Mouse (Mus musculus): Measurements from ENCODE around the gene Siae. TPM values are rescaled to one million over a fixed set of nuclear protein-coding genes. Genes with fewer than 3 reads are reported as not detected.

Gene Siae
- polyA plus RNA-seq, 1 experiment from 2014 or later: 9.0 TPM

DNA sequence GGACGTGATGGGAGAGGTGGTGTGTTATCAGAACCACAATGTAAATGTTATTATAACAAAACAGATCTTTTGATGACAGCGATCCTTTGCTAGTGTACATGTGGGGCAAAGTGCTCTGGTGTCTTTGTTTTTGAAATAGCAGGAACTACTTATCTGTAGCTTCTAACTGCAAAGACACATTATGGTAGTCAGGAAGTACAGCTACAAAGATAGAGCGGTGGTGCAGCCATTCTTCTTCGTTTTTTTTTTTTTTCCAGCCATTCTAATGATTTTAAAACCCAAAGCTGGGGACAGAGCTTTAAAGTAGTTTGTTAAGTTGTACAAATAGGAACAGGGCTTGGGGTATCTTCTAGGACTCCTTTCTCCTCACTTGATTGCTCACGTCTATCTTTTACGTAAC lies 103.9 kb downstream of the Siae start:
- H3K36me3 ChIP-seq: peaks cover 1% of the 10 kb centered on the region; the same call in 1 of the 2 replicates
- no peaks in the 10 kb centered on the region for H3K9me3 ChIP-seq (replicated peaks)
- H3K27ac ChIP-seq: no peak overlapping the region
- H3K27me3 ChIP-seq: no peaks in the 10 kb centered on the region
- peaks cover 9% of the 10 kb centered on the region for H3K4me1 ChIP-seq (replicated peaks)
- no peak for ATAC-seq (replicated peaks; ENCODE audit: insufficient number of reproducible peaks, insufficient read depth, low FRiP score, low read depth)
- no peak overlapping the region for H3K4me2 ChIP-seq
- no peak overlapping the region for H3K4me3 ChIP-seq
- H3K9ac ChIP-seq: no peak overlapping the region
- 64% methylated on average over 6 of the region's 6 CpGs for WGBS

DNA sequence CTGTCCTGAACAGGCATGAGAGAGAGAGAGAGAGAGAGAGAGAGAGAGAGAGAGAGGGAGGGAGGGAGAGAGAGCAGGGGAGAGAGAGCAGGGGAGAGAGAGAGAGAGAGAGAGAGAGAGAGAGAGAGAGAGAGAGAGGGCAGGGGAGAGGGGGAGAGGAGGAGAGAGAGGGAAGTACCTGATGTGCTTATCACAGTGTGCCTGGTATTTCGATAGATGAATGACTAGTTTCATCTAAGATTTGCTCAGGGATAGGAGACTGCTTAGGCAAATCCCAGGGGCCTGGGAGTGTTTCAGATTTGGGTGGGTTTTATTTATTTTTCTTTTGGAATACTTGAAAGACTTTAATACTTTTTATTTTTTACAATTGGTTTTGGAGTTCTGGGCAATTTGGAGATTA lies 107.7 kb downstream of the Siae start:
- ATAC-seq (replicated peaks; ENCODE audit: insufficient number of reproducible peaks, insufficient read depth, low FRiP score, low read depth): no peak
- no peaks in the 10 kb centered on the region for H3K4me1 ChIP-seq (replicated peaks)
- H3K4me3 ChIP-seq: no peak overlapping the region
- H3K27ac ChIP-seq: no peak overlapping the region
- H3K9me3 ChIP-seq (replicated peaks): no peaks in the 10 kb centered on the region
- H3K4me2 ChIP-seq: no peak overlapping the region
- H3K36me3 ChIP-seq: no peaks in the 10 kb centered on the region
- WGBS: 60% methylated on average over 1 of the region's 1 CpGs
- H3K27me3 ChIP-seq: no peaks in the 10 kb centered on the region
- no peak overlapping the region for H3K9ac ChIP-seq

DNA sequence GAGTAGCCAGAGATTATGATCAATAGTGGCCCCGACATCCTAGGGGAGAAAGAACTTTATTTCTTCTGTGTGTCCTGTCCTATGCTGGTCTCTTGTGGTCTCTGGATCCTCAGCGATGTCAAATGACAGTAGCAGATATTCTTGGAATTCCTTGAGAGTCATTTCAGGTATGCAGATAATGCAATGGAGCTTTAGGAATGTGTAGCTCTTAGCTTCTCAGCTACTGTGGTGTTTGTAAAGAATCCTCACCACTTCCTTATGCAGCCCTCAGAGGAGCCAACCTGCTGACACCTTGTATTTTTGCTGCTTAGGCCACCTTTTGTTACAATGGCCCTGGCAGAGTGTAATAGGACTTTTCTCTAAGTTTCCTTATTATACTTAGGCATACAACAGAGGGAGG lies 109.1 kb downstream of the Siae start:
- Histone ChIP-seq H3K4me3 (no peak overlapping the region), H3K9ac (no peak overlapping the region), H3K9me3 (replicated peaks) (no peaks in the 10 kb centered on the region), H3K27me3 (no peaks in the 10 kb centered on the region), H3K4me1 (replicated peaks) (0 out of 2 replicates have a peak, but pooled peaks cover 4% of the 10 kb centered on the region), H3K27ac (no peak overlapping the region), H3K4me2 (no peak overlapping the region), H3K36me3 (no peaks in the 10 kb centered on the region)
- no peak for ATAC-seq (replicated peaks; ENCODE audit: insufficient number of reproducible peaks, insufficient read depth, low FRiP score, low read depth)
- 47% methylated on average over 2 of the region's 2 CpGs for WGBS

DNA sequence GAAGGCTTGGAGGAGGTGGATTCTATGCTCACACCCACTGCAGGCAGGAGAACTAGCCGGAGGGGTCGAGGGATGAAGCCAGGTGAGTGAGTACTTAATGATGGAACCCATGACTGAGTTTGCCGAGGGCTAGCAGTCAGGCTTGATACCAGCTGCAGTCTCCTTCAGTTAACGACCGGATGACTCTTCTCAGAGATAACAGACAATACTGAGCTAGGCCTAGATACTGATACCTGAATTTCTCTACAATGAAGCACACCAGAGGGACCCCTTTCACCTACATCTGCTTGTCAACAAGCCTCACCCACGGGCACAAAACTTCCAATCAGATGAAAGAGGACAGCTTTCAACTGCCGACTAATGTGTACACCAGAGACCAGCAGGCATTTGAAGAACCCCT lies 110.5 kb downstream of the Siae start:
- H3K36me3 ChIP-seq: no peaks in the 10 kb centered on the region

DNA sequence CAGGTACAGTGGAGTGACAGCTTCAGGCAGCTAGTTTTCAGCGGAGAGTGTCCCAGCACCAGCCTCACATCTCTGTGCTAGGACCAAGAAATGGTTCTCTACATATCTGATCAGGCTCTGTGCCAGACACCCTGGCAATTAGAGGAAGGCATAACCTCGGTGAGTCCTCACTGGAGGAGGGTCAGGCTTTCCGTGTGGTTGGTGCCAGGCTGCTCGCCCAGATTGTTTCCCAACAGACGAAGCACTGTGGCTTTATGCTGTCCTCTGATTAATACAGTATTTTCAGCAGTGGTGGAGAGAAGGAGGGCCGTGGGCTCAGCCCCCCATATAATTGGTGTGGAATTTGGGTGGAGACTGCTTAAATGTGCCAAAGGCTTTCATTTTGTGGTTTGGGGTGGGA lies 113.6 kb downstream of the Siae start, which contains the start of gene Panx3:
Panx3 (minus strand) TSS at position 121 of the 400 bp plus-strand sequence.
- 0 out of 2 replicates have a peak, but pooled peaks cover 4% of the 10 kb centered on the region for H3K4me1 ChIP-seq (replicated peaks)
- 56% methylated on average over 6 of the region's 6 CpGs for WGBS
- H3K9me3 ChIP-seq (replicated peaks): no peaks in the 10 kb centered on the region
- H3K4me2 ChIP-seq: no peak within 1 kb of the TSS
- H3K27ac ChIP-seq: no peak within 1 kb of the TSS
- no peak for ATAC-seq (replicated peaks; ENCODE audit: insufficient number of reproducible peaks, insufficient read depth, low FRiP score, low read depth)
- H3K4me3 ChIP-seq: no peak within 1 kb of the TSS
- H3K27me3 ChIP-seq: no peaks in the 10 kb centered on the region
- H3K36me3 ChIP-seq: no peaks in the 10 kb centered on the region
- no peak within 1 kb of the TSS for H3K9ac ChIP-seq

More for the DNA sequence above, 110.5 kb downstream of the Siae start:
- H3K9ac ChIP-seq: no peak overlapping the region
- no peaks in the 10 kb centered on the region for H3K27me3 ChIP-seq
- H3K4me3 ChIP-seq: no peak overlapping the region
- no peak overlapping the region for H3K4me2 ChIP-seq
- ATAC-seq (replicated peaks; ENCODE audit: insufficient number of reproducible peaks, insufficient read depth, low FRiP score, low read depth): no peak
- WGBS: 52% methylated on average over 7 of the region's 7 CpGs
- no peaks in the 10 kb centered on the region for H3K9me3 ChIP-seq (replicated peaks)
- no peak overlapping the region for H3K27ac ChIP-seq
- H3K4me1 ChIP-seq (replicated peaks): 0 out of 2 replicates have a peak, but pooled peaks cover 4% of the 10 kb centered on the region

DNA sequence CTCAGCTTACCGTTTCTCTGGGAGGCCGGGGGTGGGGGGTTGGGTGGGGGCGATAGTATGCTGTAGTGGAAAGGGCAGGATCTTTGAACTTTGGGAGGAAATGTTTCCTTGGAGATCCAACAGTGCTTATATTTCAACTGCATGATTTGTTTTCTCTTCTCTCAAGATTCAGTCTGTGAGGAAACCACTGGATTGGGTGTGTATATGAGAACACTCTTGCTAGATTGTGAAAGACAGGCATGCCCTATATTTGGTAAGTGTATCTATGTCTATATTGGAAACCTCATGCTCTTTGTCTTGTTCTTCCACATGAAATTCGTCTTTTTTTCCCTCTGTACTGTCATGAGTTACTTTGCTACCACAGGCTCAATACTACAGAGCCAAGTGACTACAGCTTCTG lies 114.2 kb downstream of the Siae start:
- WGBS: 63% methylated on average over 4 of the region's 4 CpGs
- H3K36me3 ChIP-seq: no peaks in the 10 kb centered on the region
- H3K4me1 ChIP-seq (replicated peaks): 0 out of 2 replicates have a peak, but pooled peaks cover 4% of the 10 kb centered on the region
- H3K27me3 ChIP-seq: no peaks in the 10 kb centered on the region
- no peak overlapping the region for H3K4me3 ChIP-seq
- no peak overlapping the region for H3K9ac ChIP-seq
- no peaks in the 10 kb centered on the region for H3K9me3 ChIP-seq (replicated peaks)
- ATAC-seq (replicated peaks; ENCODE audit: insufficient number of reproducible peaks, insufficient read depth, low FRiP score, low read depth): no peak
- H3K27ac ChIP-seq: no peak overlapping the region
- H3K4me2 ChIP-seq: no peak overlapping the region

DNA sequence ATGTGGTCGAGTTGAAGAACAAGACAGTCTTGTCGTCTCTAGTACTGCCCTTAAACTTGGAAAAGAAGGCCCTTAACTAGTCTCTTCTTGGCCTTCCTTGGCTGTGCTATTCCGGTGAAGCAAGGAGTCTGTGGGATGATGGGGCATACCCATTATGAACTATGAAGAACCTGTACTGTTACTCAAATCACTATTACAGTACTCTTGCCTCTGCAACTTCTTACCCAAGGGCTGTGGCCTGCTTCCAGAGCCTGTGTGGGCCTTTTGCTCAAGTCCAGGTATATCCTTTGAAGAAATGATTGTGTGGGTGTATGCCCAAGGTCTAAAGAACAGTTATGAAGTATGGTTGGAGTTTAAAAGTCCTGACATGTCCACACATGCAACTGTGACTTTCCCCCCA lies 114.8 kb downstream of the Siae start:
- WGBS: 85% methylated on average over 3 of the region's 3 CpGs
- Histone ChIP-seq H3K9ac (no peak overlapping the region), H3K4me3 (no peak overlapping the region), H3K9me3 (replicated peaks) (no peaks in the 10 kb centered on the region), H3K27ac (no peak overlapping the region), H3K4me2 (no peak overlapping the region), H3K4me1 (replicated peaks) (0 out of 2 replicates have a peak, but pooled peaks cover 4% of the 10 kb centered on the region), H3K36me3 (no peaks in the 10 kb centered on the region), H3K27me3 (no peaks in the 10 kb centered on the region)
- ATAC-seq (replicated peaks; ENCODE audit: insufficient number of reproducible peaks, insufficient read depth, low FRiP score, low read depth): no peak

DNA sequence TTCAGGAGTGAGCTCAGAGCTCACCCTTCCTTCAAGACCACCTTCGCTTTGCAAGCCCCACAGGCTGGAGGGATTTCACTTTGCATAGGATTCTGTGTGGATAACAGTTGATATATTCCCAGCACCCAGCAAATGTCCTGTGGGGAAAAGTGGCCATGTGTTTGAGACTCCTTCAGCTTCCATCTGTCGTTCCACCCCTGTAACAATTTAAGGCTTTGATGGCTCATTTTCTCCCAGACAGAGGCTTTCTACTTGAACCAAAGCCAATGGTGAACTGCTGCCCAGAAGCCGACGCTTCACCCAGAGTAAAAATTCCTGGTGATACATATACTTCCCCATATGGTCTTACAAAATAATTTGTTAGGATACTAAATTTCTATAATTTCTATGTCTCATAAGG lies 119.8 kb downstream of the Siae start:
- WGBS: 65% methylated on average over 4 of the region's 4 CpGs
- no peaks in the 10 kb centered on the region for H3K27me3 ChIP-seq
- no peaks in the 10 kb centered on the region for H3K36me3 ChIP-seq
- no peak overlapping the region for H3K4me2 ChIP-seq
- no peak for ATAC-seq (replicated peaks; ENCODE audit: insufficient number of reproducible peaks, insufficient read depth, low FRiP score, low read depth)
- no peak overlapping the region for H3K9ac ChIP-seq
- H3K4me1 ChIP-seq (replicated peaks): no peaks in the 10 kb centered on the region
- no peaks in the 10 kb centered on the region for H3K9me3 ChIP-seq (replicated peaks)
- H3K27ac ChIP-seq: no peak overlapping the region
- no peak overlapping the region for H3K4me3 ChIP-seq

DNA sequence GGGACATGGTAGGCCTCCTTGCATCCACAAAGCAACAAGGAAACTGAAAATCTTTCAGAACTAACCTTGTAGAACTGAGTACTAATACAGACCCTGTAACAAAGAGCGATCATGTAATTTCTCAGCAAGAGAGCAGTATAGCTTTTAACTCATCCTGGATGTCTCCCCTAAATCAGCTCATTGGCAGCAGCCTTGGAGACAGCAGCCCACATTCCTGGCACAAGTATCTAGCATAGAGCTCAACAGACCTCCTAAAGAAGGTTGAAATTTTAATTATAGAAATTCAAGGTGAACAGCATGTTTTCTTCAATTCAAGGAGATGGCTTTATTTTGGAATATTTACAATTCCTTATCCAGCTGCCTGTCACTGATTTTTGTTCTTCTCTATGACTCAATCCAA lies 125.6 kb downstream of the Siae start:
- no peaks in the 10 kb centered on the region for H3K27me3 ChIP-seq
- H3K9me3 ChIP-seq (replicated peaks): no peaks in the 10 kb centered on the region
- no peak overlapping the region for H3K9ac ChIP-seq
- WGBS: 83% methylated on average over 1 of the region's 1 CpGs
- H3K27ac ChIP-seq: no peak overlapping the region
- H3K4me2 ChIP-seq: no peak overlapping the region
- H3K4me1 ChIP-seq (replicated peaks): no peaks in the 10 kb centered on the region
- no peak overlapping the region for H3K4me3 ChIP-seq
- no peak for ATAC-seq (replicated peaks; ENCODE audit: insufficient number of reproducible peaks, insufficient read depth, low FRiP score, low read depth)
- no peaks in the 10 kb centered on the region for H3K36me3 ChIP-seq

DNA sequence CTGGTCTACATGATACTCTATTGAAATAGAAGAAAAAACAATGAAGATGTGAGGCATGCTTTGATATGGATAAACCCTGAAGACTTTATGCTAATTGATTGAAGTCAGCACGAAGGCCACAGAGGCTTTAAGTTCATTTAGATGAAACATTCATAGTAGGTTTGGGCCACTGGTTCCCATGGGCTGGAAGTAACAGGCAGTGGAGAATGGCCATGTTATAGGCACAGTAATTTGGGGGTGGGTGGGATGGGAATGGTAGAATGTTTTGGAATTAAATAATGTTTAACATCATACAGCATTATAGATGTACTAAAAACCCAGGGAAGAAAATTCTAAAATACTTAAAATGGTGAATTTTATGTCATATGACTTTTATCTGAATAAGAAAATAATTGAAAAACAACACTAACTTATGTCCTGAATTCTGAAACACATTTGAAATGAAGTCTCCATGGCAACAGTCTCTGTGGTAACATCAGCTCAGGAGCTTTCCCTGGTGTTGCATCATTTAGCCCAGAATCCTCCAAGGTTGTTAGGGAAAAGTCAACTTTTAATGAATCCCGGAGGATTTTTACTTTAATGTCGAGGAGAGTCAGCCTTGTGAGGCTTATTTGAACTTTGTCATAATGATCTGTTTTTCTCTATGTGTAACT lies 131.9 kb downstream of the Siae start:
- 84% methylated on average over 3 of the region's 3 CpGs for WGBS

DNA sequence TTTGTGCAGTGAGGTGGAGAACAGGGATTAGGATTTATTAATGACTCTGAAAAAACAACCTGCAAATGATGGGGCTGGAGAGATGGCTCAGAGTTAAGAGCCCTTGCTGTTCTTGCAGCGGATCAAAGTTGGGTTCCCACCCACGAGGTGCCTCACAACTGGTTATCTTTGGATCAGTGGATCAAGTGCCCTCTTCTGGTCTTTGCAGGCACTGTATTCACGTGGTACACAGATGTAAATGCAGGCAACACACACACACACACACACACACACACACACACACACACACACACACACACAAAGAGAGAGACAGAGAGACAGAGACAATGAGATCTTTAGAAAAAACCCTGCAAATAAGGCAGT lies 132.4 kb downstream of the Siae start:
- no peaks in the 10 kb centered on the region for H3K27me3 ChIP-seq
- no peaks in the 10 kb centered on the region for H3K36me3 ChIP-seq
- 38% methylated on average over 3 of the region's 3 CpGs for WGBS
- H3K4me3 ChIP-seq: no peak overlapping the region
- H3K27ac ChIP-seq: no peak overlapping the region
- no peaks in the 10 kb centered on the region for H3K4me1 ChIP-seq (replicated peaks)
- ATAC-seq (replicated peaks; ENCODE audit: insufficient number of reproducible peaks, insufficient read depth, low FRiP score, low read depth): no peak
- H3K9me3 ChIP-seq (replicated peaks): no peaks in the 10 kb centered on the region
- H3K9ac ChIP-seq: no peak overlapping the region
- H3K4me2 ChIP-seq: no peak overlapping the region

More for the DNA sequence above, 131.9 kb downstream of the Siae start:
- H3K9me3 ChIP-seq (replicated peaks): no peaks in the 10 kb centered on the region
- H3K9ac ChIP-seq: no peak overlapping the region
- H3K4me1 ChIP-seq (replicated peaks): no peaks in the 10 kb centered on the region
- no peak overlapping the region for H3K4me3 ChIP-seq
- no peaks in the 10 kb centered on the region for H3K27me3 ChIP-seq
- H3K27ac ChIP-seq: no peak overlapping the region
- no peaks in the 10 kb centered on the region for H3K36me3 ChIP-seq
- no peak overlapping the region for H3K4me2 ChIP-seq
- ATAC-seq (replicated peaks; ENCODE audit: insufficient number of reproducible peaks, insufficient read depth, low FRiP score, low read depth): no peak

DNA sequence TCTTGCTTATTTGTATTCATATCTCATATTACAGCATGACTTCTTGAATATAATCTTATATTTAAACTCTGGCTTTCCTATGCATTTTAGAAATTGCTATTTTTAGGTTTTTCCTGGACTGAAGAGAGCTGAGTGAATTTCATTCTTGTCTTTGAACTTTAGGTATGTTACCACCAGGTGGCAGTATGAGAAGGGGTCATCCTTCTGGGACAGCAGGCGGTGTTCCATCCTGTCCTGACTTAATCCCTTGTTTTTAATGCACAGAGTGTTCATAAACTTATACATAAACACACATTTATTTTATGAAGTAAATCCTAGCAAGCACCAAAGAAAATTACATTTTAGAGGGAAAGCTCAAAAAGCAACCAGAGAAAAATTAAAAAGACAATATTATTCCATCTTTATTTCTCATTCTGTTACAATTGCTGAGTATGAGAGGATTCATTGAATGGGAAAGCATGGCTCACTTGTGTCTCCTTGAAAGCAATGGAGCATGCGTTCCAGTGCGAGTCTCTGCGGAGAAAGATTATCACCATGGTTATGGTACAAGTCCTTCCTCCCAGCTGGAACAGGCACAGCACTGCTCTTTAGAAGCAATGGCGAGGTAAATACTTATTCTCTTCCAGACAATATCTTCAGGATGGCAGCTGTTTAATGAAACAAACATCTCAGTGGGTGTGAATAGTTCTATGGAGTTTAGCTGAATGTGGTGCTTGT lies 134.6 kb downstream of the Siae start:
- Histone ChIP-seq H3K27me3 (no peaks in the 10 kb centered on the region), H3K36me3 (no peaks in the 10 kb centered on the region), H3K4me2 (no peak overlapping the region), H3K9me3 (replicated peaks) (no peaks in the 10 kb centered on the region), H3K27ac (no peak overlapping the region), H3K4me1 (replicated peaks) (no peaks in the 10 kb centered on the region), H3K4me3 (no peak overlapping the region), H3K9ac (no peak overlapping the region)
- ATAC-seq (replicated peaks; ENCODE audit: insufficient number of reproducible peaks, insufficient read depth, low FRiP score, low read depth): no peak
- WGBS: 51% methylated on average over 5 of the region's 5 CpGs

Data from heart, embryonic 15.5 days (tissue).